Mouse (Mus musculus): ENCODE results near the gene Lmod3. TPM values are rescaled to one million over a fixed set of nuclear protein-coding genes. Genes with fewer than 3 reads are reported as not detected.

Gene Lmod3
- polyA plus RNA-seq, 1 experiment from 2014 or later: not detected

DNA sequence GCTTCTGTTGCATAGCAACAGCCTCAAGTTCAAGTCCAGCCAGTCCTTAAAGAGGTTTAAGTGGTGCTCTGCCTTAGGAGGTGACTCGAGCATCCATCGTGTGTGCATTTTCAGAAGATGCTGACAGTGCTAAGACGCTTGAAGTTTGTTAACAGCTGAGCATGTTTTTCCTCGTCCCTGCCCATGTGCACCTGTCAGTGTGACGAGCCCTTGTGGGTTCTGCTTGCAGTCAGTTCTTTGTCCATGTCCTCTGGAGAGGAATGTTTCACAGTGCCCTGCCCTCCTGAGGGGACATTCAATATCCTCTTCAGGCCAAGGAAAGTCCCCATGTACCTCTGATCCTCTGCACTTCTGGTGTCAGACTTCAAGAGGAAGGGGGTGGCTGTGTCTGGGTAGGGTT is 12.5 kb downstream of the Lmod3 start:
- Histone ChIP-seq H3K36me3 (replicated peaks) (no peaks in the 10 kb centered on the region; the same call in 1 of the 2 replicates), H3K4me3 (no peak overlapping the region), H3K9me3 (peaks cover 7% of the 10 kb centered on the region; the same call in 1 of the 2 replicates), H3K4me1 (no peaks in the 10 kb centered on the region), H3K27ac (replicated peaks) (no peak overlapping the region), H3K27me3 (replicated peaks; ENCODE audit: low read depth, poor library complexity, severe bottlenecking) (no peaks in the 10 kb centered on the region)
- DNase-seq (ENCODE audit: low spot score): no peak
- 71% methylated on average over 5 of the region's 5 CpGs for WGBS

DNA sequence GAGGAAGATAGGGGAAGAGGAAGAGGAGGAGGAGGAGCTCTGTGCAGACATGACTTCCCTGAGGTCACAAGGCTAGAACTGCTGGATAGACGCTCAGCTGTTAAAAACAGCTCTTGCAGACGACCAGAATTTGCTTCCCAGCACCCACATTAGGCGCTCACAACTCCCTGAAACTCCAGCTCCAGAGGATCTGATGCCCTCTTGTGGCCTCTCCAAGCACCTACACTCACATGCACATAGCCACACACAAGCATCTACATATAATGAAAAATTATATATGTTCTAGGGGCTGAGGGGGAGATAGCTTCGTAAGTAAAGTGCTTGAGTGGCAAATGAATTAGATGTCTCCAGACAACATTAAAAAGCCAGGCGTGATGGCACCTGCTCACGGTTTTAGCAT is 13.2 kb downstream of the Lmod3 start:
- 93% methylated on average over 6 of the region's 6 CpGs for WGBS
- no peak for DNase-seq (ENCODE audit: low spot score)

DNA sequence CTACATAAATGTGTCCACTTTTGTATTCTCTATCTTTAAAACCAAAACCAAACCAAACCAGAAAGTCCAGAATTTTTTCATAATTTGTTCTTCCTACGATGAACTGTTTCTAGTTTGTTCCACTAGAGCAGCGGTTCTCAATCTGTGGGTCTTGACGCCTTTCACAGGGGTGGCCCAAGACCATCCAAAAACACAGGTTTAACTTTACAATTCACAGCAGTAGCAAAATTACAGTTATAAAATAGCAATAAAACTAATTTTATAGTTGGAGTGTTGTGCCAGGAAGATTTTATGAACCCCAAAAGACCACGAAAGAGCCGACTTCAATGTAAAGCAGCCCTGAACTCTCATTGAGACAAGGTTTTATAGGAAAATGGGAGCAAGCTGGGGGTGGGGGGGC is 16.5 kb downstream of the Lmod3 start:
- Histone ChIP-seq H3K36me3 (replicated peaks) (peaks cover 12% of the 10 kb centered on the region), H3K4me1 (no peaks in the 10 kb centered on the region), H3K4me3 (no peak overlapping the region), H3K27ac (replicated peaks) (no peak overlapping the region), H3K27me3 (replicated peaks; ENCODE audit: low read depth, poor library complexity, severe bottlenecking) (no peaks in the 10 kb centered on the region), H3K9me3 (peaks cover 7% of the 10 kb centered on the region; the same call in 1 of the 2 replicates)
- 95% methylated on average over 5 of the region's 5 CpGs for WGBS
- no peak for DNase-seq (ENCODE audit: low spot score)

More for the DNA sequence above, 13.2 kb downstream of the Lmod3 start:
- Histone ChIP-seq H3K9me3 (peaks cover 7% of the 10 kb centered on the region; the same call in 1 of the 2 replicates), H3K4me3 (no peak overlapping the region), H3K36me3 (replicated peaks) (no peaks in the 10 kb centered on the region; the same call in 1 of the 2 replicates), H3K27me3 (replicated peaks; ENCODE audit: low read depth, poor library complexity, severe bottlenecking) (no peaks in the 10 kb centered on the region), H3K27ac (replicated peaks) (no peak overlapping the region), H3K4me1 (no peaks in the 10 kb centered on the region)

DNA sequence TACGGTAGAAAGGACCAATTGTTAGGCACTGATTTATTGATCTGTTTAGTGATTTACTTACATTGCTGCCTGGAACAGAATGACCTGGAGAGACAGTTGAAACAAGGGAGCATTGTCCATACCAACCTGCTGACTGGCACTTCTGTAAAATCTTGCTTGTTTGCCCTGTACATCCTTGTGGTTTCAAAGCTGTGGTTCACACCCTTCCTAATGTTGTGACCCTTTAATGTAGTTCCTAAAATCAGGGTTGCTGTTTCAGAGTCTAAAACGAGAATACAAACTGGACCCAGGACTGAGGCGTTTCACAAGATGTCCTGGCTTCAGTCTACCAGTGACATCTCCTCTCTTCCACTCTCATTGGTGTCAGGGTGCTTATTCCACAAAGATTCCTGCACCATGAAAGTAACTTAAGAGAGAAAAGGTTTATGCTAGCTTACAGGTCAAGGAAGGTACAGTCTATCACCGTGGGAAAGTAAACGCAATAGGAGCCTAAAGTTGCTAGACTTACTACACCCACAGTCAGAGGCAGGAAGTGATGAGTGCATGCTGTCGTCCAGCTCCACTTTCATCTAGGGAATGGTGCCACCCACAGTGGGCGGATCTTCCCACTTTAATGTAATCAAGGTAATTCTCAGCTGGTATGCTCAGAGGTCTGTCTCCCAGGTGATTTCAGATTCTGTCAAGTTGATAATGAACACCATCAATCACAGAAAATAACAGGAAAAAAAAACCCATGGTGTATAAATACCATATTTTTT is 17.5 kb downstream of the Lmod3 start:
- Histone ChIP-seq H3K27me3 (replicated peaks; ENCODE audit: low read depth, poor library complexity, severe bottlenecking) (no peaks in the 10 kb centered on the region), H3K4me1 (no peaks in the 10 kb centered on the region), H3K36me3 (replicated peaks) (peaks cover 19% of the 10 kb centered on the region), H3K27ac (replicated peaks) (no peak overlapping the region), H3K9me3 (peaks cover 7% of the 10 kb centered on the region; the same call in 1 of the 2 replicates), H3K4me3 (no peak overlapping the region)
- DNase-seq (ENCODE audit: low spot score): no peak
- 86% methylated on average over 7 of the region's 7 CpGs for WGBS

DNA sequence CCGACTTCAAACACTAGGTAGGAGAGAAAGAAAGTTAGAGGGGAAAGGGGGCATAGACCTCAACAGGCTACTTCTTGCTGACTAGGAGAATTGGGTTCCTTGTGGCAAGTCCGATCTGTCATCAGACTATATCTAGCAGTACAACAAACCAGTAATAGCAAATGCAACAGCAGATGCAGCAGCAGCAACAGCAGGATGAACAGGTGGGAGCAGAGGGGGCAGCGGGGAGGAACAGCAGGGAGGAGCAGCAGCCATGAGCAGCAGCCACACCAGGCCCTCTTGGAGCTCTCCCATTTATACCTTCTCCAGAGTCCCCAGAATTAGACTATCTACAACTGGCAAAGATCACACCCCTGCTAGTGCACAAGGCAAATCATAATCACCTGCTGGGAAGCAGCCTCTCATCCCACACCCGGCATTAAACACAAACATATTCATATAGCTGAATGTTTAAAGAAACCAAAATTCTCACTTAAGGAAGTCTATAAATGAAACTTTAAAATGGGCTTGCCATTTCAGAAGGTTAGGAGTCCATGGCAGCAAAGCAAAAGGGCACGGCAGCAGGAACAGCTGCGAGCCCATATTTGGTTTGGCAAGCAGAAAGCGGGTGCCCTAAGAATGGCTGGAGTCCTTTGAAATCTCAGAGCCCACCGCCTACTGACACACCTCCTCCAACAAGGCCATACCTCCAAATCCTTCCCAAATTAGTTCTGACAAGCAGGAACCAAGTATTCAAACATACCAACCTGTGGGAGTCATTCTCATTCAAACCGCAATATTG is 25.3 kb downstream of the Lmod3 start:
- no peaks in the 10 kb centered on the region for H3K27me3 ChIP-seq (replicated peaks; ENCODE audit: low read depth, poor library complexity, severe bottlenecking)
- H3K27ac ChIP-seq (replicated peaks): no peak overlapping the region
- WGBS: 93% methylated on average over 9 of the region's 9 CpGs
- H3K9me3 ChIP-seq: no peaks in the 10 kb centered on the region
- H3K4me3 ChIP-seq: no peak overlapping the region
- DNase-seq (ENCODE audit: low spot score): no peak
- H3K4me1 ChIP-seq: peaks cover 10% of the 10 kb centered on the region
- H3K36me3 ChIP-seq (replicated peaks): peaks cover 25% of the 10 kb centered on the region

DNA sequence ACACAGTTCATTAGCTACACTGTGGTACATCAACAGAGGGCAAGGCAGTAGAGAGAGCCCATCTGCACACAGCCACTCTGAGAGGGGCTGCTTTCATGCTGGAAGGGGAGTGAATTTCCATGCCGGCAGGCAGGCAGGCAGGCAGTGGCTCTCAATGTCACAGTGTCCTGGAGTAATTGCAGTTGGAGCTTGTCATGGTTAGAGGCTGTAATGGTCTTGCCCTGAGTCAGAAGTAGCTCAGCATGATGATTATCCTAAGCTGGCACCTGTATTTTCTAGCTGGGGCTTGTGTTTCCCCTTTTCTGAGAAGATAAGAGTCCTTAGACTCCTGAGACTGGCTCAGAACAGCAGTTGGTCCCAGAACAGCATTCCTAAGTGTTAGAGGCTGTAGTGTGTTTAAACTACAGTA is 26.5 kb downstream of the Lmod3 start:
- Histone ChIP-seq H3K9me3 (no peaks in the 10 kb centered on the region), H3K27me3 (replicated peaks; ENCODE audit: low read depth, poor library complexity, severe bottlenecking) (no peaks in the 10 kb centered on the region), H3K27ac (replicated peaks) (no peak overlapping the region), H3K4me3 (no peak overlapping the region), H3K36me3 (replicated peaks) (peaks cover 17% of the 10 kb centered on the region), H3K4me1 (peaks cover 22% of the 10 kb centered on the region)
- no peak for DNase-seq (ENCODE audit: low spot score)
- 36% methylated on average over 1 of the region's 1 CpGs for WGBS

DNA sequence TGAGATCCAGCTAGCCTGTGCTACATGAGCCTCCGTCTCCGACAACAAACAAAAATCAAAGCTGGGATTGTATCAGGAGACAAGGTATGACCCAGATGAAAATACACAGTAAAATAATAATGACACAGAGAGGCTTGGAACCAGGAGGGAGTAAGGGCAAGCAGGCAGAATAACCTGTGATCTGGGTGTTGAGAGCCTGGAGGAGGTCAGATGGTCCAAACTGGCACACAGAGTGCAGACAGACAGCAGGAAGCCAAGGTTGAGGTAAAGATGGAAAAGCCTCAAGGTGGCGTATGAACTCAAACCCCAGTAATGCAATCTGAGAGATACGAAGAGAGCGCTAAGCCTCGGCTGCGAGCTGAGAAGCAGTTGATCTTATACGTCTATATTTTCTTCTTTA is 28.1 kb downstream of the Lmod3 start:
- H3K9me3 ChIP-seq: no peaks in the 10 kb centered on the region
- H3K27me3 ChIP-seq (replicated peaks; ENCODE audit: low read depth, poor library complexity, severe bottlenecking): no peaks in the 10 kb centered on the region
- 93% methylated on average over 8 of the region's 8 CpGs for WGBS
- no peak overlapping the region for H3K4me3 ChIP-seq
- H3K36me3 ChIP-seq (replicated peaks): peaks cover 6% of the 10 kb centered on the region; the same call in 1 of the 2 replicates
- DNase-seq (ENCODE audit: low spot score): no peak
- peaks cover 26% of the 10 kb centered on the region for H3K4me1 ChIP-seq
- no peak overlapping the region for H3K27ac ChIP-seq (replicated peaks)

DNA sequence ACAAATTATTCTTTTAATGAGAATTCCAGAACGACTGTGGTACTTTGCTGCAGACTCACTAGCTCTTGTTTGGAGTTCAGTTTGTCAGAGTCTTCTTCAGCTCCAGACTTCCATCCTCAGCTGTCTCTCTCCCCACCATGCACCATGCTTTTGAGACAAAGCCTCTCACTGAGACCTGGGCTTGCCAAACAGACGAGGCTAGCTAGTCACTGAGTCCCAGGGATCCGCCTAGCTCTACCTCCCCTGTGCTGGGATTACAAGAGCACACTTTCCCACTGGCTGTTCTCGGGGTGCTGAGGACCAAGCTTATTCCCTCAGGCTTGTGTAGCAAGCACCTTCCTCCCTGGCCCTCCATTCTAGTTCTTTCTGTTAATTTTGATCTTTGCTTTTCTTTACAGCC is 29.0 kb downstream of the Lmod3 start:
- DNase-seq (ENCODE audit: low spot score): no peak
- H3K27ac ChIP-seq (replicated peaks): 0 out of 2 replicates have a peak overlapping the region, but pooled peaks have one; percentile 2
- 79% methylated on average over 4 of the region's 4 CpGs for WGBS

DNA sequence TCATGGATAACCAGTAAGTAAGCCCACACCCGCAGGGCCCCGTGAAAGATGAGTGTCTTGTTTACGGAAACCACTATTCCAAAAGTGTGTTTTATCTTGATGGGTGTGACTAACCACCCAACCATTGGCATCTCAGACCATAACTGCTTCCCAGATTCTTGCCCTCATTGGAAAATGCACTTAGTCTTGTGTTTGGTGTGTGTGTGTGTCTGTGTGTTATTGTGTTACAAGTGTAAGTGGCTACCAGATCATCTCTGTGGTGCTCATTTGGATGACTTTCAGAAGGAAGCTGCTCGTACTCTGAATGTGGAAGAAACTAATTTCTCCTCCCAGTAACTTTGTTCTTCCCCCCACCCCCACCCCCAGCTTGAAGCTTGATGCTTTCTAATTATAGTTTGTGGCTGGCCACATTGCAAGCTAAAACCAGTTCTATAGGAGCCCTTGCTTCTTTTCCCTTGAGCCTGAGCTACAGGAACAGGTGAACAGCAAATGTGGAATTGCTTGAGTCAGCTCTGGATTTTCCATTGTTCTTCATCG is 29.6 kb downstream of the Lmod3 start:
- Histone ChIP-seq H3K9me3 (no peaks in the 10 kb centered on the region), H3K4me3 (no peak overlapping the region), H3K4me1 (peaks cover 26% of the 10 kb centered on the region), H3K36me3 (replicated peaks) (0 out of 2 replicates have a peak, but pooled peaks cover 2% of the 10 kb centered on the region), H3K27me3 (replicated peaks; ENCODE audit: low read depth, poor library complexity, severe bottlenecking) (no peaks in the 10 kb centered on the region), H3K27ac (replicated peaks) (no peak overlapping the region)
- DNase-seq (ENCODE audit: low spot score): no peak
- WGBS: 72% methylated on average over 5 of the region's 5 CpGs

More for the DNA sequence above, 29.0 kb downstream of the Lmod3 start:
- Histone ChIP-seq H3K4me1 (peaks cover 26% of the 10 kb centered on the region), H3K4me3 (no peak overlapping the region), H3K36me3 (replicated peaks) (0 out of 2 replicates have a peak, but pooled peaks cover 2% of the 10 kb centered on the region), H3K27me3 (replicated peaks; ENCODE audit: low read depth, poor library complexity, severe bottlenecking) (no peaks in the 10 kb centered on the region), H3K9me3 (no peaks in the 10 kb centered on the region)

DNA sequence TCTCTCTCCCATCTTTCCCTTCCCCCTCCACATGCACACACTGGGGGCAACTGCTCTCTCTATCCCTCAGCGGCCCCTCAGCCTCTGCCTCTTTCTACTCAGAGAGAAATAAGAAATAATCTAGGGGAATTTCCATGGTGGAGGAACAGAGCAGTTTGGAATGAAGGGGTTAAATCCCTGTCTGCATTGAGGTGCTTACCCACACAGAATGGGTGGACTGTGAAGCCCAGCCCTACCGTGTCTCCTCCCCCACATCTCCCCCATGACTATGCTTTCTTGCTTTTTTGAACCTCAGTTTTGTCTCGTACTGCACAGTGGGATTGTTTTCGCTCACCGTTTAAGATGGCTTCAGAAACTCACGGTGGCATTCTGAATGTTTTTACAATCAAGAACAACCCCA is 30.2 kb downstream of the Lmod3 start:
- peaks cover 26% of the 10 kb centered on the region for H3K4me1 ChIP-seq
- no peak for DNase-seq (ENCODE audit: low spot score)
- H3K27ac ChIP-seq (replicated peaks): peak overlapping the region; percentile 60; the same call in 1 of the 2 replicates
- H3K4me3 ChIP-seq: no peak overlapping the region
- H3K36me3 ChIP-seq (replicated peaks): no peaks in the 10 kb centered on the region
- WGBS: 50% methylated on average over 6 of the region's 6 CpGs
- H3K9me3 ChIP-seq: no peaks in the 10 kb centered on the region
- no peaks in the 10 kb centered on the region for H3K27me3 ChIP-seq (replicated peaks; ENCODE audit: low read depth, poor library complexity, severe bottlenecking)

DNA sequence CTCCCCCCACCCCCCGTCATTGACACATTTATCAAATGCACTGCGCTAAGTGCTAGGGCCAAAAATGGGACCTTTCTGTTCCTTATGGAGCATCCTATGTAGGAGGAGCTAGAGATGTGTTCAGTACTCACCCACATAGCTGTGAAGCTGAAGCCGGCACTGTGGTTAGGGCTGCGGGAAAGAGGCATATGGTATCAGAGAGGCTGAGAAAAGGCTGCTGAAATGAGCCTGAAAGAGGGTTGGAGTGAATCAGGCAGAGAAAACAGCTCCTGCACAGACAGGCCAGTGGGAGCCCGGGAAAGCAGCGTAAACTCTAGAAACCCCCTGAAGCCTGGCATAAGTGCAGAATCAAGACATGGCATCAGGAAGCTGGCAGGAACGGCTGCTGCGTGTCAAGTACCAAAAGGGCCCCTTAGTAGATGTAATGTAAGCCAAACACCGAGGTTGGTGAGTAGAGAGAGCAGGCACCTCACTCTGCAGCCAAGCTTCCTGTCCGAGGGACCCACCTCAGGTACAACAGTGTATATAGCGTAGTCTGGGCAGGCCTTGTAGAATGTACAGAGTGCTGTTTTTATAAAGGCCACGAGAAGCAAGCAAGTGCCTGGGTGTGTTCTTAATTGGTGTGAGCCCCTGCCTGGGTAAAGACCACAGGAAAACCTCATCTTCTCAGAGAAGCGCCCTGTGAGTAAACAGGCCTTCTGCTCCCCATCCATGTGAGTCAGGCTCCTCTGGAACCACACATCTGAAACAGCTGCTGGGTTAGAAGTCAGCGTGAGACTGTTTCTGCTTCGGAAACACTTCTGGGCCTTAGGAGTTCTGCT is 31.1 kb downstream of the Lmod3 start:
- peak overlapping the region; percentile 24; the same call in 1 of the 2 replicates for H3K27ac ChIP-seq (replicated peaks)
- no peak for DNase-seq (ENCODE audit: low spot score)
- H3K9me3 ChIP-seq: no peaks in the 10 kb centered on the region
- H3K27me3 ChIP-seq (replicated peaks; ENCODE audit: low read depth, poor library complexity, severe bottlenecking): no peaks in the 10 kb centered on the region
- peaks cover 28% of the 10 kb centered on the region for H3K4me1 ChIP-seq
- WGBS: 74% methylated on average over 15 of the region's 15 CpGs
- H3K36me3 ChIP-seq (replicated peaks): no peaks in the 10 kb centered on the region
- H3K4me3 ChIP-seq: no peak overlapping the region

DNA sequence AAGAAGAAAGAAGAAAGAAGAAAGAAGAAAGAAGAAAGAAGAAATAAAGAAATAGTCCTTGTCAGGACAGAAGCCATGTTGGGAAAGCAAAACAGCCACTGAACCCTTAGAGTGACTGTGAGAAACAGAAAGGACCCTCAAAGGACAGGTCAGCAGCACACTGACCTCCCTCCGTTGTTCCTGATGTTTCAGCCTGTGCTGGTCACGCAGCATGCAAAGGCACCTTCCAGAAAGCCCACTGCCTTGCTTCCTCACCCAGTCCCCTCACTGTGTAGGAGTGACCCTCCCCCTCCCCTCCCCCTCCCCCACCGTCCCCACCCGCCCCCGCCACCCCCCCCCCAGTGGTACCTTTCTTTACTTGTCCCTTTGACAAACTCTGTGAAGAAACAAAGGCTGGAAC is 31.9 kb downstream of the Lmod3 start:
- Histone ChIP-seq H3K4me3 (no peak overlapping the region), H3K36me3 (replicated peaks) (no peaks in the 10 kb centered on the region), H3K4me1 (peaks cover 28% of the 10 kb centered on the region), H3K27me3 (replicated peaks; ENCODE audit: low read depth, poor library complexity, severe bottlenecking) (no peaks in the 10 kb centered on the region), H3K9me3 (no peaks in the 10 kb centered on the region), H3K27ac (replicated peaks) (no peak overlapping the region)
- no peak for DNase-seq (ENCODE audit: low spot score)
- WGBS: 60% methylated on average over 3 of the region's 5 CpGs

Measured in embryonic facial prominence, embryonic 10.5 days (tissue).